Mouse (Mus musculus) kidney, postnatal 36 days (tissue): ENCODE data around the gene Ric8a.
"Not testable (repeated sequence)": the region's sequence is repeated elsewhere in the genome, so short reads cannot be mapped to it uniquely, and the experiment has no call there.

Experiments used
- DNase-seq, 2 experiments: peaks; one replicate each; pipeline ENCODE4 v3.0.0; 2021 to 2022; ENCODE audit warnings: mixed read lengths in 2 of 2

Ric8a gene

DNA sequence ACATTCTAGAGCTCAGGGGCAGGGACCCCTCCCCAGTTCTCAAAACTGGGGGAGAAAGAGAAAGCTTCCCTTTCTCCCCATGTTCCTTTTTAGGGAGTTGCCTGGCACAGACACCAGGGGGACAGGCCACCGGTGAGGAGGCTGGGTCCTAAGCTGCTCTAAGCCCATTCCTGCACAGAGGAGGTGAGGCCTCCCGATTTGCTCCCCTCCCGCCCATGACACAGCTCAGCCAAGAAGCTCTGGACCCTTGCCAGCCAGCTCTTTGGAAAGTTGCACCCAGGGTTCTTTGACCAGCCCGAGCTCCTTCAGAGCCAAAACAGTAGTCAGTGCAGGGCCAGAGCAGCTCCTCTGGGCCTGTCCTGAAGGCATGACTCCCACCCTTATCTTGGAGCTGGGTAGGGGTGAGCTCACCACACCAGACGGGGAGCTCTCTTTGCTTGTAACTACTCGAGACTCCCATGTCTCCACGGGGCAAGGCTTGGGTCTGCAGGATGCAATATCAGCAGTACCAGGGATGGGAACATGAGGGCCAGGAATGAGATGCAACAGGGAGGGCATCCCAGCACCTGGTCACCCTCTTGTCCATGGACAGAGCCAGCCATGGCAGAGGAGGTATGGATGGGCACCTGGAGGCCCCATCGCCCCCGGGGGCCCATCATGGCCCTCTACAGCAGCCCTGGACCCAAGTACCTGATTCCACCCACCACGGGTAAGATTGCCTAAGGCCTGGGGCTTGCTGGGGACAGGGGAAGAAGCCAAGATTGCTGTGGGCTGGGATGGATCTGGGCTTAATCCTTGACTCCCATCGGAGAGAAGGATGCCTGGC lies 8.8 kb upstream of the Ric8a start, which contains the start of gene Odf3:
Gene Odf3 (plus strand): TSS at position 51 of the 826 bp plus-strand sequence.
- peak; percentile 69 to 82 for DNase-seq

DNA sequence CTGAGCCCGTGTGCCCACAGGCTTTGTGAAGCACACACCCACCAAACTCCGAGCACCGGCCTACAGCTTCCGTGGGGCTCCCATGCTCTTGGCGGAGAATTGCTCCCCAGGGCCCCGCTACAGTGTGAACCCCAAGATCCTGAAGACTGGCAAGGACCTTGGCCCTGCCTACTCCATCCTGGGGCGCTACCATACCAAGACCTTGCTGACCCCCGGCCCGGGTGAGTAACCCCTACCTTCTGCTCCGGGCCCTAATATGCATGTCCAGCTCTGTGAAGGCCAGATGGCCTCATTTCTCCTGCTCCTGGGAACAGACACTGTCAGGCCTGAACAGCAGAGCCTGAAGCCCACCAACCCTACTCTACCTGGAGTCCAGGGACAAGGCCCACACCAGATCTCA lies 8.2 kb upstream of the Ric8a start:
- no peak for DNase-seq

DNA sequence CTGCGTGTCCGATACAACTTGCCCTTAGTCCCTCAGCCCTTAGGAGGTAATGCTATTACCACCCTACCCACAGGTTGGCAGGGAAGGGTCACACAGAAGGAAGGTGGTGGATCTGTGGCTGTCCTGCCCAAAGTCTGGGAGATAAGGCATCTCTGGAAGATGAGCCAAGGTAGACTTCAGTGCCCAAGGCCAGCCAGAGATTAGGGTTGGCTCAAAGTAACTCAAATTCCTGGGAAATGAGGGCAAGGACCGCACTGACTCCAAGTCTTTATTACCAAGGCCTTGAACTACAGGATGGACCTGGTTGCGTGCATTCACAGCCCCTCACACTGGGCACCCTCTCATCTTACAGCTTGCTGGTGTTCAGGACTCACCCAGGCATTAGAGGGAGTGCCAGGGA lies 4.8 kb upstream of the Ric8a start:
- no peak for DNase-seq

DNA sequence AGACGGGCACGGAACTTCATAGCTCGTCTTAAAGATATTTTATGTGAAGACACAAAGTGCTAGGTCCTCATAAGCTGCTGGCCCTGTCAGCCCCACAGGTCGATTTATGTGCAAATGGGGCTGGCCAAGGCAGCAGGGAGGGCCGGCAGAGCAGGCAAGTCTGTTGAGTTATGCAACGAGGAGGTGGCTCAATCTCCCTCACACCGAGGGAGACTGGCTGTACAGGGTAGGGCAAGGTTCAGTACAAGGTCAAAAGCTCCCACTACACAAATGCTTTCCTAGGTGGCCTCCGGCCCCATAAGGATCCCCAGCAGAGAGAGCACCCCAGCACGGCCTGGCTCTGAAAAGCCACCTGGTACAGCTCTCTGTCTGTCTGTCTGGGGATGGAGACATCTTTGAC lies 3.4 kb upstream of the Ric8a start:
- DNase-seq: peak; percentile 51 to 79

DNA sequence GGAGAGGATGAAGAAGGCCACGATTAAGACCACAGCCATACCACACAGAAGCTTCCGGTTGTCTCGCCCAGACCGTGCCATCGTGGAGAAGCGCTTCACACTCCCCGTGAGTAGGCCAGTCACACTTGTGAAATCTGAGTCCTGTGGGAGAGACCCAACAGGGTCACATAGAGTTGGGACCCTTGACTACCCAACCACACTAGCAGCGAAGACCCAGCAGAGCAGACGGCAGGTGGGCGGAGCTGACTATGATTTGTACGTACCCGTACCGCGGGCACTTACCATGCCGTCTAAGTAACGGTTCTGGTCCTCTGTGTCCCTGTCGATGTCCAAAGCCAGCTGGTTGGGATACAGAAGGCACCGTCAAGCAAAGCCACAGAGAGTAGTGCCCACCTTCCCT lies 2.3 kb upstream of the Ric8a start:
- no peak for DNase-seq

DNA sequence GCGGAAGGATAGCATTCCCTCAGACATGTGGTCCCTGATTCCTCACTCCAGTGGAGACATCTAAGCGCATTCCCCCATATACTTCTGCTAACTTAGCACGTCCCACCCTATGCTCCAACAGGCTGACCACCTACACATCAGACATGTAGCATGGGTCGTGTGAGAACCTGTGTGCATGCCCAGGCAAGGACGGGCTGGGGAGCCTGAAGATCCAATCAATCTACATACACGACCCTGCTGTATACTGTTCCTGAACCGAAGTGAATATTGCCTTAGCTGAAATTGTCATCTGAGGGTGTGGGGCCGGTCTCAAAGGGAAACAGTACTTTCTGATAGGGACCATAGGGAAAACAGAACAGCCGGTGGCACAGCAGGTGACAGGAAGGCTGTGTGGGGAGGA lies 1.6 kb upstream of the Ric8a start:
- no peak for DNase-seq

DNA sequence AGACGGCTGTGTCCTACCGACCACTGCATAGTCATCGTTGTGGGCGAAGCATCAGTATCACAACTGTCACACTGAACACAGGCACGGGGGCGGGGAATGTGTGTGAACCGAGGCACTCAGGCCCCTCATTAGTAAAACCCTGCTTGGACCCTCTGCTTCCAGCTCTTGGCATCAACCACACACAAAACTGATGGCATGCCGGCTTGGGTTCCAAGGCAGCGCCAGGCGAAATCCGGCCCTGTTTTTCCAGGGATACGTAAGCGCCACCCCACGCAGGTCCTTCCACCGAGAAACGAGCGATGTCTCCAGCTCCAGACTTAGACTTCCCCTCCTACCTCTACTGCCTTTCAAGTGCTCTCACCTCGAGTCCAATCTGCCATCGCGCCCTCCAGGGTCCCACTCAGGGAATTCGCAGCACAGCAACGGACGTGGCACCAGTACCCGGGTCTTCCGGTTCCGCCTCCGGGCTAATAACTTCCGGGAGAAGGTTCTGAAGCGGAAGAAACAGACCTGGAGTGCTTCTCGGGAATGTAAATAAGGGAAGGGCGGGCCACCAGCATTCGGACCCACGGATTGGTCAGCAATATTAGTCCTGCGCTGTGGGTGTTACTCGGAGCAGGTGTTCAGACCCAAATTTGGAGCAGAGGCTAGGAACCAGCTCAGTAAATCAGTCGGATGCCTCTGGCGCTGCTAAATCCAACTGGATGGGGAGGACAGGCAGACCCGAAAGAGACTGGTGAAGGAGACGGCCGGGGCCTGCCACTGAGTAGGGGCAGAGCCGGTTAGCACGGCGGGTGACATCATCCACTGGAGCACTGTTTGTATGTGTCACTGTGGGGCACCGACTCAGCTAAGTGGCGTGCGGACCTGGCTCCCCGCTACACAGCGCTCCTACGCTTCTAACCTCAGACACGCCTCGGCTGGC lies 635 bp upstream of the Ric8a start, which contains the start of gene Gm45785:
Gene Gm45785 (minus strand): TSS at position 472 of the 925 bp plus-strand sequence.
- DNase-seq: peak; percentile 89 to 95

DNA sequence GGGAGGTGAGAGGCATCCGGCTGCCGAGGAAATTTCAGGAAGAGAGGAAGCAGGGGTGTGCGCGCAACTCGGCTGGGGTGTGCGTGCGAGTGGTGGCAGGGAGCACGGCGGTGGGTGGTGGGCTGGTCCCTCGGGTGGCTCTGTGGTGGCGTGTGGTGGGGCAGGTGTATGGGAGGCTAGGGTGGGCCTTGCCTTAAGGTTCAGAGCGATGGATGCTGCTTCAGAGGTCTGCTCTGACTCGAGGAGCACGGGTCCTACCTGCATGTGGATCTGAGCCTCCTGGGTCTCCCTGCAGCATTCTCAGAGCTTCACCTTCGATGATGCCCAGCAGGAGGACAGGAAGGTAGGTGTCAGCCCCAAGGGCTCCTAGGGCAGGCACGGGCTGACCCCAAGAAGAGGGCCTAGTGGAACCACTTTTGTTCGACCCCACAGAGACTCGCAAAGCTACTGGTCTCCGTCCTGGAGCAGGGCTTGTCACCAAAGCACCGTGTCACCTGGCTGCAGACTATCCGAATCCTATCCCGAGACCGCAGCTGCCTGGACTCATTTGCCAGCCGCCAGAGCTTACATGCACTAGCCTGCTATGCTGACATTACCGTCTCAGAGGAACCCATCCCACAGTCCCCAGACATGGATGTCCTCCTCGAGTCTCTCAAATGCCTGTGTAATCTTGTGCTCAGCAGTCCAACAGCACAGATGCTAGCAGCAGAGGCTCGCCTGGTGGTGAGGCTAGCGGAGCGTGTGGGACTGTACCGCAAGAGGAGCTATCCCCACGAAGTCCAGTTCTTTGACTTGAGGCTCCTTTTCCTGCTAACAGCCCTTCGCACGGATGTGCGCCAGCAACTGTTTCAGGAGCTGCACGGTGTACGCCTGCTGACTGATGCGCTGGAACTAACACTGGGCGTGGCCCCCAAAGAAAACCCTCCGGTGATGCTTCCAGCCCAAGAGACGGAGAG lies 1.1 kb downstream of the Ric8a start, which contains the start of gene Bet1l:
Gene Bet1l (minus strand): TSS at position 28 of the 956 bp plus-strand sequence.
- no peak for DNase-seq

DNA sequence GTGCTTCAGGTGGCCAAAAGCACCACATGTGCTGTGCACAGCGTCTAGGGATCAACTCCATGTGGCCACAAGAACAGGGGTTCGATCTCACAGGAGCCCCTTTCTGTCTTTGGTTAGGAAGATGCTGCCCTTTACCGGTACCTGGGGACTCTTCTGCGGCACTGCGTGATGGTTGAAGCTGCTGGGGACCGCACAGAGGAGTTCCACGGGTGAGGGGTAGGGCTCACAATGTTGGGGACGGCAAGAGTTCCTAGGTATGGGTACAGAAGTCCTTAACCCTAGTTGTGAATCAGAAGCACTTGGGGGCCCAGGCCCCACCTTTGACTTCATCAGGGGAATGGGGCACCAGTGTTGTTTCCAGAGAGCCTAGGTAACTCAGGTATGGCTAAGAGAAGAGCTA lies 2.0 kb downstream of the Ric8a start:
- no peak for DNase-seq

DNA sequence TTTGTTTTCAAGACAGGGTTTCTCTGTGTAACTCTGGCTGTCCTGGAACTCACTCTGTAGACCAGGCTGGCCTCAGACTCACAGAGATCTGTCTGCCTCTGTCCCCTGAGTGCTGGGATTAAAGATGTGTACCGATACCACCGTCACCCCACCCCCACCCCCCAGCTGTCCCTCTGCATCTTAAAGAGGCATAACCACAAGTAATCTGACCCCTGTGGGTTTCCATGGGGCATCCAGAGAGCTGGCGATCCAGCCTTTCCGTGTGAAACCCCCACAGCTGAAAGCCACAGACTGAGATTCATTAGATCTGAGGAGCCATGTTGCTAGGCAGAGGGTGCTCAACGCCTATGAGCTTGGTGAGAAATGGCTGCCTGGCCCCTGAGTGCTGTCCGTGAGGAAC lies 3.2 kb downstream of the Ric8a start:
- no peak for DNase-seq

DNA sequence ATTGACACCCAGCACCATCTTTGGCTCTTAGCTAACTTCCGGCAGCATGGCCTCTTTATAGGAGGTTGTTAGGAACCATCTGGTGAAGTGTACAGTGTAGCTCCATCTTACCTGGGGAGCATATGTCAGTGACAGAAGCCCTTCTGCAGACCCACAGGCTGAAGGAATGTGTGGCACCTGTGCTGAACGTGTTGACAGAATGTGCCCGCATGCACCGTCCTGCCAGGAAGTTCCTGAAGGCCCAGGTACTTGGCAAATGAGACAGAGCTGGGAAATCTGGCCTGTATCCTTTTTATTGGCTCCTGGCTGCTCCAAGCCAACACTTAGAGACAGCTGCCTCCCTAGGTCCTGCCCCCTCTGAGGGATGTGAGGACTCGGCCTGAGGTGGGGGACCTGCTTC lies 4.0 kb downstream of the Ric8a start:
- DNase-seq: no peak

DNA sequence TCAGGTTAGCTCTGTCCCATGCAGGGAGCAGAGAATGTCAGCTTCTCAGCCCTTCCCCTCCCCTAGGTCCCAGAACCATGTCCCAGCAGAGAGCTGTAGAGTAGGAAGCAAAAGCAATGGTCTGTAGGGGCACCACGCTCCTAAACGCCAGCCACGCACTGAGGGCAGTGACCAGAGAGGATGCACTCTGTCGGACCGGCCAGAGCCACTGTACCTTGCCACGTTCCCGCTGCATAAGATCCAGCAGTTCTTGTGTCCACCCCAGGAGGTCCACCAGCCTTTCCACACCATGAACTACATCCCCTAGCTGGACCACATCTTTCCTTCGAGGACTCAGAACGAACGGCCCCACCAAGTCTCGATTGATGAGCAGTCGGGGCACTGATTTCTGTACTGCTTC lies 8.0 kb downstream of the Ric8a start:
- no peak for DNase-seq

DNA sequence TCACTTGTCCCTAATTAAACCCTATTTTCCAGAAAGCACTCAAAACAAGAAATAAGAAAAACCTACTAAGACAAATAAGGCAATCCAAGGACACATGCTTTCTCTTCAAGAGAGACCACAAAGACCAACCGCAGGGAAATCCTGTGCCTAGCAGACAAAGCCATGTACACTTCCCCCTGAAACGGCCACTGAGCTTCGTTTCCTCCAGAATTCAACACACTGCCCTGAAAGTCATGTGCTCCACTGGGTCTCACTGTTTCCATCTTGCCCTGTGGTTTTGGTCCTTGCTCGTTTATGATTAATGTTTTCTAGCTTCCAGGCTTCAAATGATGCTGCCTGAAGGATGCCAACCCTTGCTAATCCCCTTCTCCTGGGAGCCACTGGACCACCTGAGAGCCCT lies 17.5 kb downstream of the Ric8a start:
- DNase-seq: no peak

DNA sequence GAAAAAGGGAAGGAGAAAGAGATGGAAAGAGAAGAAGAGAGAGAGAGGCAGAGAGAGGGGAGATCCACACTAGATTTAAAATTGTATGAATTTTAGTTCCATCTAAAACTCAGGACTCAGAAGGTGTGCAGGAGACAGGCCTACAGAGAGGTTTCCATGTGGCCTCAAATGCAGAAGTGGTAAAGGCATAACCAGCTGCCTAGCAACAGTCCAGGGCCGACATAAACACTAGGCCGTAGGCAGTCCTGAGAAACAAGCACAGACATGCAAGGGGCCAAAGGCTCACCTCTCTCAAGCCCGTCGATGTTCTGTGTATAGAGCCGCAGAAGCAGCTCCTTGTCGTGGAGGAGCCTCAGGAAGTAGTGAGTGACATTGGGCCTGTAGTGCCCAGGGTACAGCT lies 20.6 kb downstream of the Ric8a start:
- no peak for DNase-seq

DNA sequence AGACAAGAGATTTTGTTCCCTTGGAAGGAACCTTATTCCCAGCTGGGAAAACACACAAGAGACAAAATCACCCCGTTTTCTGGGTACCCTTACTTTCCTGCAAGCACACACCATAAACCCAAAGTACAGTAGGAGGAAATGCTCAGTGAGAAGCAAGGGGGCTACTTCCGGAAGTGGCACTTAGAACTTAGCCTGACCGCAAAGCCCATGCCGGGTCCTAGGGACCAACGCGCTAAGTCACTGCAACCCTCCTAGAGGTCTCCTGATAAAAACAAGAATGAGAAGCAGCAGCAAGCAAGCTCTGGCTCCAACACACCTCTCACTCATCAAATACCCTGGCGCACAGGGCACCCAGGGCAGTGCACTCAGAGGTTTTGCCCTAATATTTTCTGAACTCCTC lies 22.6 kb downstream of the Ric8a start:
- no peak for DNase-seq

DNA sequence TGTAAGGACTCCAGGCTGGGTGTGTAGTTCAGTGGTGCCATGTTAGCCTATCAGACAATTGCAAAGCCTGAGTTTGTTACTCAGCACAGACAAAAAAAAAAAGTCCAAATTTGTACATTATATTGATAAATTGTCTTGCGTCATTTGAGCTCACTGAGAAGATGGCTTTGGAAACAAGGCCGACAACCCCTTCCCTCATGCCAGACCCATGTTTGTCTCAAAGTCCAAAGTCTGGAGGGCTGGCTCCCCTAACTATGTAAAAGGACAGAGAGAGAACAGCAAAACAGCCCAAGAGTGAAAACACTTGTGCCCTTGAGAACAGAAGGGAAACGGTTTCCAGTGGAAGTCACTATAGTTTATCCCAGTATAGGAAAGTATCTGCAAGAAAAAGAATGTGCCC lies 23.7 kb downstream of the Ric8a start:
- peak; percentile 68 to 73 for DNase-seq

DNA sequence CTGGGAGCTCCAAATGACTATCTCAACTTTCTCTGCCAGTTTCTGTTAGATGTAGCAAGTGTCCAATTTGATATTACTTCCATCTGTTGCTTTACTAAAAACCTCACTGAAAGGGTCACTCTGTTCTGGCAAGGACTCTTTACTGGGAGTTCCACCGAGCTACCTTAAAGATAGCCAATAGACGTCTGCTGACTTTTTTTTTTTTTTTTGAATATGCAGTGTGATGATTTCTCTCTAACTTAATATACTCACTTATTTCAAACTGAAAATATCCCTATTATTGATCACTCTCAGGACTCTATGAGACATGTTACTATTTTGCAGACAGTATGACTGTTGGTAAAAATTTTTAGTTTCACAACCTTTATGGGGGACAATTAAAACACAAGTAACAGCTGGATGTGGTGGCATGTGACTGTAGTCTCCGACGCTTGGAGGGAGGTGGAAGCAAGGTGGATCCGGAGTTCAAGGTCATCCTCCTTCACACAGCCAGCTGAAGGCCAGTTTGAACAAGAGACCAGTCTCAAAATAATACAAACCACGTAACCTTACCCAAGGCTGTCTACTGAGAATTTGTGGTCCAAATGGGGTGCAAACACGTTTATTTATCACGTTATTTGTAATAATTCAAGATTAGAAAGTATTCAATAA lies 24.2 kb downstream of the Ric8a start:
- peak; percentile 43 to 56 for DNase-seq

DNA sequence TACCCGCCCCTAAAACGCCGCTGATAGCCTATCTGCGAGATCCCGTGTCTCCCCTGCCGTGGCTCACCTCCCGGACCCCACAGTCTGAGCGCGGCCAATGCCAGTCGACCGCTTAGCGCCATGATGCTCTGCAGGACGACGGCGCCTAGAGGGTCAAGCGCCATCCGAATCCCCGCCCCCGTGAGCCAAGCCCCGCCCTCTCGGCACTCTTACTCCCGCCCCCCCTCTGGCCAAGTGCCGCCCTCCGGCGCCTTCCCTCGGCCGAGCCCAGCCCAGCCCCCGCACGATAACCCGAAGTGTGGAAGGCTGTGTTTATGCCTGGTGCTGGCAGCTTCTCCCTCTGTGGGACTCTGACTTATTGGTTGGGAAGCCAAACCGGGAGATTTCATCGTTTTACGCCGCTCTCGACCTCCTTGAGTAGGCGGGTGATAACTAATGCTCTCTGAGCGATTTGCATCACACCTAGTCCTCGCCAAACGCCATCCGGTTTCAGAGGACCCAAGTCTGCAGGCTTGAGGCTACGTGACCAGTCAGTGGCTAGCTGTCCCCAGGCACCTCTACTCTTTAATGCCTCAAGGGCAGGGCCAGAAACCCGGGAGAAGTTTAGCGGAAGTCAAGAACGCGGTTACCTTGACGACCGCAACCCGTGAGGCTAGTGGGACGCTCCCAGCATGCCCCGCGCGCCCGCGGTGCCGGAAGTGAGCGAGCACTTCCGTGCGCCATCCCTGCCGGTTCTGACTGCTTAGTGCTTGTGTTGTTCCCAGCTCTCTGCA lies 25.1 kb downstream of the Ric8a start, which contains the start of the genes Psmd13 and Sirt3:
Gene Psmd13 (plus strand): TSS at position 273 of the 773 bp plus-strand sequence.
Gene Sirt3 (minus strand): TSS at position 614 of the 773 bp plus-strand sequence.
- DNase-seq: peak; percentile 97 to 99

DNA sequence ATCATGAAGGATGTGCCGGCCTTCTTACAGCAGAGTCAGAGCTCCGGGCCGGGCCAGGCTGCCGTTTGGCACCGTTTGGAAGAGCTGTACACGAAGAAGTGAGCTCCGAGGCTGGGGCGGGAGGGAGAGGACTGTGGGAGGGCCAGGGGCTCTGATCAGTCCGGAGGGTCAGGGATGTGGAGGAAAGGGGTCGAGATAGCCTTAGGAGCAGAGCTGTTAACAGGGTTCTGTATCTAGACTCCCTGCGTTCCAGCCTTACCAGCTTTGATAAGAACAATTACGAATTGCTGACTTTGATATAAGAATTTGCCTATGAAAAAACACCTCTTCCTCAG lies 25.7 kb downstream of the Ric8a start:
- no peak for DNase-seq

DNA sequence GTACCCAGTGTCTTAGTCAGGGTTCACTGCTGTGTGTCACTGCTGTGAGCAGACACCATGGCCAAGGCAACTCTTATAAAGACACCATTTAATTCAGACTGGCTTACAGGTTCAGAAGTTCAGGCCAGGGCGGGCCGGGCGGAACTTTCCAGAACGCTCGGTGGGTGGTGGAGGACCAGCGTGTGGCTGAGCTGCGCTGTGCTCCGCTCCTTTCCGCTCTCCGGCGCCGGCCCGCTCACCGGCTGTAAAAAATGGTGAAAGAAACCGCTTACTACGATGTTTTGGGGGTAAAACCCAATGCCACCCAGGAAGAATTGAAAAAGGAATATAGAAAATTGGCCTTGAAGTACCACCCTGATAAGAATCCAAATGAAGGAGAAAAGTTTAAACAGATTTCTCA lies 33.9 kb downstream of the Ric8a start:
- not testable (repeated sequence) for DNase-seq

DNA sequence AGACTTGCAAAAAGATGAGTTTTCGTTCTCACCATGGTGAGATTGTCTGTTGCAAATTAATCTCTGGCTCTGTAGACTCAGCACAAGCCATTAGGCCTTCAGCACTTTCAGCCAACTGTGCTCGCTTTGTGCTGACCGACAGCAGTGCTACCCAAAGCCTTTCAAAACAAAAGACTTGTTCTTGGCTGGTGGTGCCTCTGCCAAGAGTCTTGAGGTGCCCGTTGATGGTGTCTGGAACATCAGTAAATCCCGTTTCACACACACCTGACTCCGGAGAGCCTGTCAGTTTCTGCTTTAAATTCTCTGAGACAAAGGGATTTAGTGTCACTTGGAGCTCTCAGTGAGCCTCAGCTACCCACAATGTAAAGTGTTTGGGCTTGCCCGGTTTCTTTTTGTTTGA lies 37.3 kb downstream of the Ric8a start:
- DNase-seq: no peak
